Mouse (Mus musculus): ENCODE data around the gene Capza1. TPM values are rescaled to one million over a fixed set of nuclear protein-coding genes. Genes with fewer than 3 reads are reported as not detected.
"Not testable (repeated sequence)": the region's sequence is repeated elsewhere in the genome, so short reads cannot be mapped to it uniquely, and the experiment has no call there.

Gene Capza1
- polyA plus RNA-seq, 3 experiments from 2014 or later: 260 to 774 (median 501) TPM

- no peak for ATAC-seq
Measured at GRCm38 (mm10) chr3:104816130-104816529, 48.2 kb downstream of the Capza1 start.

DNA sequence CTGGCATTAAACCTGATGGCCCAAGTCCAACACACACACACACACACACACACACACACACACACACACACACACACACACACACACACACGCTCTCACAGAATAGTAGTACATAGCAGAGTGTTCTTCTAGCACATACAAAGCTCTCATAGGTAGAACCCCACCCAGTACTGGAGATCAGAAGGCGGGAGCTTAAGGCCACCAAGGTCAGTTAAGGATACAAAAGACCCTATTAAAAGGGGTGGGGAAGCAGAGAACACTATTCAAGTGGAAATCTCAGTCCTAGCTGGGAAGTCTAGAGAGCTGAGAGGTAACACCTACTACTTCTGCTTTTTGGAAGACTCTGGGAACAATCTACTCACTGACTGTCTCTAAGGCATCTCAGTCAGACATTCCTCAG lies 49.0 kb downstream of the Capza1 start:
- no peak for ATAC-seq

GRCm38 (mm10) chr3:104814746-104815145 lies 49.6 kb downstream of the Capza1 start:
- no peak for ATAC-seq

DNA sequence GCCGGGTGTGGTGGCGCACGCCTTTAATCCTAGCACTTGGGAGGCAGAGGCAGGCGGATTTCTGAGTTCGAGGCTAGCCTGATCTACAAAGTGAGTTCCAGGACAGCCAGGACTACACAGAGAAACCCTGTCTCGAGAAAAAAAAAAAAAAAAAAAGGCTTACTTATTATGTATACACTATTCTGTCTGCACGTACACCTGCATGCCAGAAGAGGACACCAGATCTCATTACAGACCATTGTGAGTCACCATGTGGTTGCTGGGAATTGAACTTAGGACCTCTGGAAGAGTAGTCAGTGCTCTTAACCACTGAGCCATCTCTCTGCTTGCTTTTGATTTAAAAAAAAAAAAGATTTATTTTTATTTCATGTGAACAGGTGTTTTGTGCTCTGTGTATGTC lies 51.1 kb downstream of the Capza1 start:
- ATAC-seq: not testable (repeated sequence)

DNA sequence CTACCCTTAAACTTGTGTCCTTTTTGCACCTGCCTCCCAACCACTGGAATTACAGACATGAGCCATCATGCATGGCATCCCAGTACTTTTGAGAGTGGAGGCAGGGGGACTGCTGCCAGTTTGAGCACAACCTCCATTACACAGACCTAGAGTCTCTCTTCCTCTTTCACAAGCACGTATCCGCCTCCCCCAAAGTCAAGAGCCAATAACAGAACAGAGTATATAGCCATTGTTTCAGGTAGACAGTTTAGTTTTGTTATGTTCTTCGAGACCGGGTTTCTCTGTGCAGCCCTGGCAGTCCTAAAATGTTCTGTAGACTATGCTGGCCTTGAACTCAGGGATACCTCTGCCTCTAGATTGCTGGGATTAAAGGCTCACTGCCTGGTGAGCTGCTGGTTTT lies 52.1 kb downstream of the Capza1 start:
- no peak for ATAC-seq

- no peak for ATAC-seq
Measured at GRCm38 (mm10) chr3:104811752-104812151, 52.6 kb downstream of the Capza1 start.

GRCm38 (mm10) chr3:104805539-104805938 lies 58.8 kb downstream of the Capza1 start:
- no peak for ATAC-seq

DNA sequence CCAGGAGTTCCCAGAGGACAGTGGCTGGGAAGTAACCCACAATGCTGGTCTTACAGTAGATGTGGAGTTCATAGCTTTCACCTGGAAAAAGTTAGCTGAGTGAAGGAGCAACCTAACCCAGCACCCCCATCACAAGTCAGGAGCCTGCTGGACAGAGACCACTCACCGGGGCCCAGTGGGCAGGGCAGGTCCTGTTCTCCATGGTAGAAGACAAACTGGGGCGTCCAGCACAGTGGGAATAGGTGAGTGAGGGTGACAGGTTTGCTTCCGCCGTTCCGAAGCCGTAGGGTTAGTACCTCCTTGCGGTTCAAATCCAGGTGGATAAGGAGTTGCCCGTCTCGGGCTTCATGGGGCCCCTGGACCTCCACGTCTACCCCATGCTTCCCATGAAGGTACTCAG lies 60.0 kb downstream of the Capza1 start:
- no peak for ATAC-seq

- ATAC-seq: no peak
Measured at GRCm38 (mm10) chr3:104801481-104801880, 62.8 kb downstream of the Capza1 start.

DNA sequence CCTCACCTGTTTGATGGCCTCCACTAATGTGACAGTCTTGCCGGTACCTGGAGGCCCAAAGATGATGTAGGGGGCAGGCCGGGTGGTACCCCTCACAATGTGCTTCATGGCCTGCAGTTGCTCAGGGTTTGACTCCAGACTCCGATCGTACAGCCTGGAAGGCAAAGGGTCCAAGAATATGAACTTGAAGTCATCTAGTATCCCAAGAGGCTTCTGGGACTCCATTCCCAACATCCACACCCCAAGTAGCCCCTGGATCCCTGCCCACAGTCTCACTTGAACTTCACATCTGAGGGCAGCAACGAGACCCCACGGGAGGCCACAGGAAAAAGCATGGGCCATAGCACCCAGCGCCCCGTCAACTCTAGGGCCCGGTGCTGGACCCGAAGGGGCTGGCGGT lies 63.6 kb downstream of the Capza1 start:
- ATAC-seq: no peak

DNA sequence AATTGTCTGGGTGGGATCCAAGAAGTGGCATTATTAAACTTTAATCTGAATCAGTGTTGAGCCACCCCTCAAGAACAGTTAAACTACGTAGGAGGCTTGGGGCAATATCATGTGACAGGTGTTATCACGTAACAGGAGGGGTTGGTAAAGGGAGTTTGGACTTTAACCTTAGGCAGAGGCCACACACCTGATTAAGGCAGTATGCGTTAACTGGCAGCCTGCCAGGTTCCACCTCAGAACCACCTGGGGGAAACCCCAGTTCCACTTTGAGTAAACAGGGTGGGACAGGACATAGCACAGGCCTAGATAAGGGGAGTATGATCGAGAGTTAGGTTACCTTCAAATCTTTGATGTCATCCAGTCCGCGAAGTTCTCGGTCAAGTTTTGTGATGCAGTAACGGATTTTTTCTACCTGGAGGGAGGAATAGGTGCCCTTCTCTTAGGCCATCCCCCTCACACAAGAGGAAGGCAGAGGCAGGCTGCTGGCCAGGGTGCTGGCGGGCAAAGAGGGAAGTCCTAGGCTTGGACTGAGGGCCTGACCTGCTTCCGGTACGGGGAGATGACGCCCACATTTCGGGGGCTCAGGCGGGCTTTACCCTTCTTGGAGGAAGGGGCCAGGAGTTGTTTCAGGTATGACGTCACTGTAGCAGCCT lies 67.7 kb downstream of the Capza1 start:
- ATAC-seq: peak; percentile 70

GRCm38 (mm10) chr3:104795661-104796340 lies 68.5 kb downstream of the Capza1 start:
- ATAC-seq: no peak

DNA sequence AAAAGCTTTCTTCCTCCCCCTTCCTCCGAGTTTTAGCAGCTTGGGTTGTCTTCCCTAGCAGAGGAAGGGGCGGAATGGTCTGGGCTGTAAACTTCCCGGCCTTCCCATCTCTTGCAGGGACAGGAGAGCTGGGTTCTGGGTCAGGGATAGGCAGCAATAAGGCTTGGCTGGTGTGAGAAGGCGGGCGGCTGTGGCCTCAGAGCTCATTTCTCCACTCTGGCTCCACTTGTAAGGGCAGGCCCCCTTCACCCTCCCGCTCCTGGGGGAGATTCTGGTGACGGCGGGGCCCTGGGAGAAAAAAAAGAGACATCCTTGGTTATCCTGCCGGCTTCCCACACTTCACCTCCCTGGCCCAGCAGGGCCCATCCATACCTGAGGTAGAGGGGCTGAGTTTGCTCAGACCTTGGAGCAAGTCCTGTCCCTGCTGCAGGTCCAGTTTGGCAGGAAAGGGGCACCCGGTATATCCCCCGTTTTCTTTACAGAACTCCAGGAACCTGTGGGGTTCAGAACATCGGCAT lies 69.3 kb downstream of the Capza1 start:
- ATAC-seq: no peak

GRCm38 (mm10) chr3:104793871-104794828 lies 70.2 kb downstream of the Capza1 start:
- ATAC-seq: no peak

GRCm38 (mm10) chr3:104792360-104793270 lies 71.7 kb downstream of the Capza1 start:
- ATAC-seq: no peak

DNA sequence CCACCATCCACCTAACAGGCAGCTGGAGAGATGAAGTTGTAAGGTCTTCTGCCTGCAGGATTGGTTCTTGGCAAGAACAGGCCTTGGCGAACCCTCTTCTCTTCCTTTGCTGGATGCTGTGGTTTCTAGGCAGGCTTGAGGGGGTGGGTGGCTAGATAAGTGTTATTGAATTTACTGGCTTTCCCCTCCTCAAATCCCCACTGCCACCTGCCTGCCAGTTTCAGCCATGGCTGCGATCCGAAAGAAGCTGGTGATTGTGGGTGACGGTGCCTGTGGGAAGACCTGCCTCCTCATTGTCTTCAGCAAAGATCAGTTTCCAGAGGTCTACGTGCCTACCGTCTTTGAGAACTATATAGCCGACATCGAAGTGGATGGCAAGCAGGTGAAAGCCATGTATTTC lies 72.6 kb downstream of the Capza1 start:
- ATAC-seq: no peak

DNA sequence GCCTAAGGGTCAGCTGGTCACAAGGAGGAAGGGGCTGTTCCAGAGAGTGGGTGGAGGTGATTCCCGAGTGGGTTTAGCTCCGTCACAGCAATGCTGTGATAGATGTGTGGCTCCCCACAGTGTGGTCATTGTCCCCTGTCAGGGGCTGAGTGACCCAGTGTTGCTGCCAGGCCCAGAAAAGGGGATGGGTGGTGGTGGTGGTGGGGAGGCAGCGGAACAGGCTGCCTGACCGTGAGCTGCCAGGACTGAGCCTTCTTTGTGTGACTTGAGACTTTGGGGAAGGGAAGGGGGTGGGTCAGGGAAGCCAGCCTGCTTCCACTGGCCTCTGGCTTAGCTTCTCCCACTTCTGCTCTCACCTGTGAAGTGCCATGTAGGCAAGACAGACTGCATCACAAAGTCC lies 73.3 kb downstream of the Capza1 start:
- no peak for ATAC-seq

DNA sequence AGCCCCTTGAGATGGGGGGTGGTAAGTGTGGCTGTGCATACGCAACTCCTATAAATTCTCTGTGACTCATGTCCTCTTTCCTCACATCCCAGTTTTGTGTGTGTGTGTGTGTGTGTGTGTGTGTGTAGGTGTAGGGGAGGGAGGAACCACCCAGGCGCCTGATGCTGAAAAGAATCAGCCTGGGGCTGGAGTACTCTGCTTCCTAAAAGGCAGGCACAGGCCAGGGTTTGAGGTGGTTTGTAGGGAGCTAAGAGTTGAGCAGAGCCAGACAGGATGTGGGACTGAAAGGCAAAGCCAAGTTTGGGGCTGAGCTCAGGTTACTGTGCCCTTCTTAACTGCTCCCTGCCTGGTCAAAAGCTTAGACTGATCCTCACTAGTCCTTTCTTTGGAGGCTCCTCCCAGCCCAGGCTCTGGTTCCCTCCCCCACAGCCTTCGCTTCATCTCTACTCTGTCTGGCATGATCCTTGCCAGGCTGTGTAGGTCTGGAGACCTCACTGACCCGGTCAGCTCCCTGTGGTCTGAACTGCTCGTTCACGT lies 73.8 kb downstream of the Capza1 start:
- peak; percentile 27 for ATAC-seq

GRCm38 (mm10) chr3:104789822-104790221 lies 74.5 kb downstream of the Capza1 start:
- ATAC-seq: no peak

DNA sequence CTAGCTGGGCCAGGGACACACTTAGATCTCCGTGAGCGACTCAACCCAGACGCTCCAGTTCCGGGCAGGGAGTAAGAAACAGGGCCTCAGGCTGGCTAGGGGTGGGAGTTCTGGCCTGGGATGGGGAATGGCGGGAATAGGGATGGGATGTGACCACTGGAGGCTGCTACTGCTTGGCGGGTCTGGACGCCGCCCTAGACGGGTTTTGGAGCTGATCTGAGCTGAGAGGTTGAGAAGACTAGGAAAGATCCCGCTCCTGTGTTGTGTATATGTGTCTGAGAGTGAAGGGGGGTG lies 75.0 kb downstream of the Capza1 start:
- no peak for ATAC-seq

DNA sequence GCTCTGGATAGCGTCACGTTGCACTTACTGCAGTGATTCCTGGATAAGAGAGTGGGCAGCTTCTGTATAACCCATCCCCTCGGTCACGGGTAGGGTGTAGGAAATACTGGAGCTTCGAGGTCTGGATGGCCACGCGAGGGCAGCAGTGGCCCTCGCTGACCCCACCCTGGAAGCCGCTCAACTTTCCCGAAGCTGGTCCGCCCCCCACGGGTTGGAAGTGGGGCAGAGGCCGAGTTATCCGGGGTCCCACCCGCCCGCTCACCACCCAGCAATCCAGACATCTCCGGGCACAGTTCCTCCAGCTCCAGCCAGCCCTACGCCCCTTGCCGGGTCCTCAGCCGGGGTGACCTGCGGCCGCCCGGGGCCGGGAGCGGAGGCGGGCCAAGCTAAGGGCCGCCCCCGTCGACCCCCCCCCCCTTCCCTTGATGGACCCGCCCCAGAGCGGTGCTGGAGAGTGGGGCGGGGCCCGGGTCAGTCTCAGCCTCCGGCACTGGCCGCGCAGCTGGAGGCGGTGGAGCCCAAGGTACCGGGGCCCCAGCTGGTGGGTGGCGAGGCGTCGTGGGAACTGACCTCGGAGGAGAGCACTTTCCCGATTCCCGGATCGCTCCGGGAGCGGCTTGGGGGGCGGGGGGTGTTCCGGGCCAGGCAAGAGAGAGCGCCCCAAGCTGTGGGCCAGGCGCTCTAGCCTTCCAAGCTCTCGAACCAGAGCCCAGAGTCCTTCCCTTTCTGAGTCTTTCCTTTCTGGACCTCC lies 75.6 kb downstream of the Capza1 start:
- ATAC-seq: peak; percentile 22

Measured in inflammation-experienced regulatory T-cells, adult 6 months (primary cell).